Mouse (Mus musculus) neural tube, embryonic 10.5 days (tissue): ENCODE data around the gene Hist1h2br.
"Not testable (repeated sequence)": the region's sequence is repeated elsewhere in the genome, so short reads cannot be mapped to it uniquely, and the experiment has no call there.

ENCODE experiments used
- DNase-seq: peaks from one replicate; pipeline ENCODE4 v3.0.0-alpha.2; 2017; ENCODE audit warnings: low spot score; ENCODE audit errors: extremely low spot score

The Hist1h2br gene

DNA sequence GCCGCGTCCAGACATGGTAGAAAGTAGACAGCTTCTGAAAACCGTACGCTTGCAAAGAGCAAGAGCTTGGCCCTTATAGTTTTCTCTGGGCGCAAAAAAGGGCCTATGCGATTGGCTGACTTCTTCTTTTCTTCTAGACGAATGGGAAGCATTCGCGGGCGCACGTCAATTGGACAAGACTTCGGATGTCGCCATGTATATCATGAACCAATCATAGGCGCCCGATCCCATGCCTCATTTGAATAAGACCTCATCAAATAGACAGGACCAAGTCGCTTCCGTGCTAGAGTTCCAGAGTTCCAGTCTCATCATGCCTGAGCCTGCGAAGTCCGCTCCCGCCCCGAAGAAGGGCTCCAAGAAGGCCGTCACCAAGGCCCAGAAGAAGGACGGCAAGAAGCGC is at the start of gene Hist1h2br, which contains the start of gene Hist1h2ap:
Gene Hist1h2br, plus strand, starts transcription at position 283 of the 400 bp plus-strand sequence.
Gene Hist1h2ap, minus strand, starts transcription at position 47 of the 400 bp plus-strand sequence.
- not testable (repeated sequence) for DNase-seq

DNA sequence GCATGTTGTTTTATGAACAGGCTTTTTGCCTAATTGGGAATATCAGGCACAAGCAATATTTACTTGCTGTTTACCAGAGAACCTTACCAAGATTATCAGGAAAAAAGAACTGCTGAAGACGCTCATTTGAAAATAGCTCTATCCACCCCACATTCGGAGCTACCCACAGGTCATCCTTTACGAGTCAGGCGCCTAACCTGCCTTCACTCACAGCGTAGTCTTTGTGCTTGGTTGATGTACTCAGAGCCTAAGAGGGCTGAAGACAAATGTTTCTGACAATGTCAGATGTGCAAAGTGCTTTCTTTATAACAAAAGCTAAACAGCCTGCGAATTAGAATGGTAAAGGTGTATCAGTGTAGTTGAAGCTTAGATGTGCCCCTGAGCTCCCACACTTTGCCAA is 49.2 kb upstream of the Hist1h2br start:
- DNase-seq: no peak

DNA sequence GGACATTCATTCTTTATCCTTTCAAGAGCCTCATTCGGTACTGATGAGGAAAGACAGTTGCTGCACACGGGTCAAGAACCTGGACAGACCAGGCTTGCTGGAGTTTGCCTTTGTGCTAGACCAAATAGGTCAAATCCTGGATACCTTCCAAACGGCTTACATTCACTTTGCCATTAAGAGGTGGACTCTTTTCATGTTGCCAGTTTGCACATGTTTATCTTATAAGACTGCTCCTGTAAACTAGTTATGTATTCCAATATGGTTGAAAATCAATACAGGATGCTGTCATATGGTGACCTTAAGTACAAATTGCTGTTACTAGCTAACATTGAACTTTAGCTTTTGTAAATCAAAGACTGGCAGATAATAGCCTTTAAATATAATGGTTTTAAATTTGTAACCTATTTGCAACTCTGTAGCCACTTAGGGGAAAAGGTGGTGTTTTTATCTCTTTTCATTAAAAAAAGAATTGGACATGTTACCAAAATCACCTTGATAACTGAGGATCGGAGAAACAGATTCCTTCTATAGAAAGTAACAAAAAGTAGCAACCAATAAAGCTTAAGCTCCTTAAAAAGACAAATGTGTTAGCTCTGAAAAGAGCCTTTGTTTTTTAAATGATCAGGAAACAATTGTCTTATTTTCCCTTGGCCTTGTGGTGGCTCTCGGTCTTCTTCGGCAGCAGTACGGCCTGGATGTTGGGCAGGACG is 47.2 kb upstream of the Hist1h2br start:
- peak; percentile 44 for DNase-seq

DNA sequence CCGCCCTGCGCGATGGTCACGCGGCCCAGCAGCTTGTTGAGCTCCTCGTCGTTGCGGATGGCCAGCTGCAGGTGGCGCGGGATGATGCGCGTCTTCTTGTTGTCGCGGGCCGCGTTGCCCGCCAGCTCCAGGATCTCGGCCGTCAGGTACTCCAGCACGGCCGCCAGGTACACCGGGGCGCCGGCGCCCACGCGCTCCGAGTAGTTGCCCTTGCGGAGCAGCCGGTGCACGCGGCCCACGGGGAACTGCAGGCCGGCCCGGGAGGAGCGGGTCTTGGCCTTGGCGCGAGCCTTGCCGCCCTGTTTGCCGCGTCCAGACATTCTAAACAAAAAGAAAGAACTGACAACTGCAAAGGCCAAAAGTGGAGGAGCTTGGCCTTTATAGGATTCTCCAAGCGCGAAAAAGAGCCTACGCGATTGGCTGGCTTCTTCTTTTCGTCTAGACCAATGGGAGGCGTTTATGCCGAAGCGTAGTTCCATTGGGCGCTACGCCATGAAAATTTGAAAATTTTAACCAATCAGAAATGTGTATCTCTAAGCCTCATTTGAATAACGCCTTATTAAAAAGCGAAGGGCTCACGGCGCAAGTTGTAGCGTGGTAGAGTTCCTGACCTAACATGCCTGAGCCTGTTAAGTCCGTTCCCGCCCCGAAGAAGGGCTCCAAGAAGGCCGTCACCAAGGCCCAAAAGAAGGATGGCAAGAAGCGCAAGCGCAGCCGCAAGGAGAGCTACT is 46.5 kb upstream of the Hist1h2br start, which contains the start of the genes Hist1h2an and Hist1h2bp:
Gene Hist1h2an, minus strand, starts transcription at position 320 of the 731 bp plus-strand sequence.
Gene Hist1h2bp, plus strand, starts transcription at position 563 of the 731 bp plus-strand sequence.
- peak; percentile 87 for DNase-seq

DNA sequence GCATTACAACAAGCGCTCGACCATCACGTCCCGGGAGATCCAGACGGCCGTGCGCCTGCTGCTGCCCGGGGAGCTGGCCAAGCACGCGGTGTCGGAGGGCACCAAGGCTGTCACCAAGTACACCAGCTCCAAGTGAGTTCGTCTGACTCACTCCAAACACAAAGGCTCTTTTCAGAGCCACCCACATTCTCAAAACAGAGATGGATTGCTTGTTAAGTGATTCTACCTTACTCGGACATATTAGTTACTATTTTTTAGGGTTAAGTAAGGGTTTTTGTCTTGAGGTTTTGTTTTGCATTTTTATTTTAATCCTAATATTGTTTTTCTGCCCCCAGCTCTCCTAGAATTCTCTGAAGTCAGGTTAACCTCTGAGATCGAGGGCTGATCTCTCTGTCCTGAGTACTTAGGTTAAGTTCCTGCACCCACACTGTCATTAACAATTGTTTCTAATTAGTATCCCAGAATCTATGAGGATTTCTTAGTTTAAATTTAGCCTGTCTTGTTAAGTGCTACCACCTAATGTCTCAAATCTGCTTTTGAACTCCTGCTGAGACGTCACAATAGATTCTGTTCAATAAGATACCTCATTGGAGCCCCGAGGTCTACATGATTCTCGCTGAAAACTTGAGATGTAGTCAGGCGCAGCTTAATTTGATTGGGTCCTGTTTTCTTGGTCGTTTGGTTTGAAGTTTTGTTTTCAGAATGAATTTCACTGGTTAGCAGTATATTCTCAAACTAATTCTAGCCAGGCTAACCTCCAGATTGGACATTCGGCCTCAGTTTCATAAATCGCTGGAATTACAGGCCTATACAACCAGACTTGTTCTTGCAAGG is 45.6 kb upstream of the Hist1h2br start:
- no peak for DNase-seq

DNA sequence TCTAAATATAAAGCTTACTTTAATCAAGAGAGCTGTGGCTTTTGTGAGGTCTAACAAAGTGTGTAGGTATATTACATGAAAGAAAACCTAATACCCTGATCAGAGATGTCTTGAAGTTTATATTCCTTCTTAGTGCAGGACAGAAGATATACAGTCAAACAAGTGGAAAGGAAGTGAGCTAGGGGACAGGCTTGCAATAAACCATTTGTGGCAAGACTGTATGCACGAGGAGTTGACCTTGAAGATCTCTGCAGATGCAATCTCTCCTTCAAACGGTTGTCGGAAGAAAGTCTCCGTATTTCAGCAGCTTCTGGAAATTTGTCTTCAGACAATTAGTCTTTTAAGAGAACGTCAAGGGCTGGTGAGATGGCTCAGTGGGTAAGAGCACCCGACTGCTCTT is 43.6 kb upstream of the Hist1h2br start:
- DNase-seq: no peak

DNA sequence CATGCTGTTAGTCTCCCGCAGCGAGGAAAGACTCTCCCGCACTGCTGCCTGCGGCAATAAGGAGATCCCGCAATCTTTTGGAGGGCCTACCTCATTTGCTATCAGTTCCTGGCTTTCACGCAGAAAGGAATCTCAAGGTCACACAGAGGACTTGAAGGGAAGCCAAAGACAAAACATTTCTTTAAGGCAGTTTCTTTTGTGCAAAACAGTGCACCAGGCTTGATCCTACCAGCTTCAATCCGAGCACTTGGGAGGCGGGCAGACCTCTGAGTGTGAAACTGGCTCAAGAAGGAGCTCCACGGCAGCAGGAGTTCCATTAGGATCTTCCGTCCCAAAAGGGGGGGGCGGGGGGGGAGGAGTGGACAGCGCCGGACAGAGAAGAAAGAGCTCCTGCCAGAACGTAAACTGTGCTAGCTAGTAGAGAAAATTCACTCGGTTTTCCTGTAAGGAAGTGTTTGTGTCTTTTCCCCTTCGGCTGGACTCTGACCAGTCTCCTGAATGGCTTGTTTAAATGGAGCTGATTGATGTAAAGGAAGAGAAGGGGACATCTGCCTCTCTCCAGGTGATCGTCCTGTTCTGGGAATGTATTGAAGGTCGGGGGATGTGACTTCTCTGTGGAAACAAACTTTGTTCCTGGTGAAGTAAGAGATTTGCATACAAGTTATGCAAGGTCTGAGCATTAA is 42.8 kb upstream of the Hist1h2br start:
- peak; percentile 54 for DNase-seq

DNA sequence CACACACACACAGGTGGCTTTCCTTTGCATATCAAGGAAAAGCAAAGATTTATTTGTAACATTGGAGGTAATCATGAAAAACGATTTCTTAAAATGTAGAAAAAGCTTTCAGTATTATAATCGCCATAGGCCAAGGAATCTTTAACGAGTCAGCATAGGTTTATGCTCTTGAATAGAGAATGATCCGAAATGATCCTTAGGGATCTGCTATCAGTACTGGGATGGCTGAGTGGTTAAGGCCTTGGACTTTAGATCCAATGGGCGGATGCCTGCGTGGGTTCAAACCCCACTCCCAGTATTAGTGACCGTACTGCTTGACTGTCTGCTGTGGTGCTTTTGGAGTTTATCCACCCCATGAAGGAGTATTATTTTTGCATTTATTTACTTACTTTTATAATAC is 38.0 kb upstream of the Hist1h2br start:
- no peak for DNase-seq

DNA sequence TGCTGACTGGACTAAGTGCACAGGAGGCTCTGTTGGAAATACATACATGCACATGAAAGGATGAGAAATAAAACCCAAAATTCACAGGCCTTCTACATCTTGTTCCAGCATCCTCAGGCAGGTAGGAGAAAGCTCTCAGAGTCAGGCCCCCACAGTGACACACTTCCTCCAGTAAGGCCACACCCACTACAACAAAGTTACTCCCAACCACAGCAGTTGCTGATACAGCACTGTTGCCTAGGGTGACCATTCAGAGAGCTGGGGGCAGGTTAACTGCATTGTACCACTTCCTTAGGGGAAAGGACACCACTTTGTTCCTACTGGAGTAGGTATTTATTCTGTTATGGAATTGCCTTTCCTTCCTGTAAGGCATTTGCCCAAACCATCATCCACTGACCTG is 36.4 kb upstream of the Hist1h2br start:
- DNase-seq: not testable (repeated sequence)

DNA sequence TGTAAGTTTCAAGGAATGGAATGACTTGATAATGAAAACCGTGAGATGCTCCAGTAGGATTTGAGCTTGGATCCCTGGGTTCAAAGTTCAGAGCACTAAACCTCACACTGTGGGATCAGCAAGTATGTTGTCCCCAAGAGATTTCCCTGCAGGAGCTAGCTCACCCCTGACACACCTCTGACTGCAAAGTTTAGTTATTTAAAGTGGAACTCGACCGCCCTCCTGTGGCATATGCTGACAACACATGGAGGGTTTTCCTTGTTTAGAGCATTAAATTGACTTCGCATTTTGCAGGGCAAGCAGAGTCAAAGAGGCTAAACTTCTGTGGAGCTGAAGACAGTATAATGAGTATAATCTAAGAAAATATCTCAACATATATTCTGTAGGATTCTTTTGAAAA is 30.5 kb upstream of the Hist1h2br start:
- not testable (repeated sequence) for DNase-seq

DNA sequence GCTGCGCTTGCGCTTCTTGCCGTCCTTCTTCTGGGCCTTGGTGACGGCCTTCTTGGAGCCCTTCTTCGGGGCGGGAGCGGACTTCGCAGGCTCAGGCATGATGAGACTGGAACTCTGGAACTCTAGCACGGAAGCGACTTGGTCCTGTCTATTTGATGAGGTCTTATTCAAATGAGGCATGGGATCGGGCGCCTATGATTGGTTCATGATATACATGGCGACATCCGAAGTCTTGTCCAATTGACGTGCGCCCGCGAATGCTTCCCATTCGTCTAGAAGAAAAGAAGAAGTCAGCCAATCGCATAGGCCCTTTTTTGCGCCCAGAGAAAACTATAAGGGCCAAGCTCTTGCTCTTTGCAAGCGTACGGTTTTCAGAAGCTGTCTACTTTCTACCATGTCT is 23.5 kb upstream of the Hist1h2br start, which contains the start of the genes Hist1h2bq and Hist1h2ao:
Gene Hist1h2bq, minus strand, starts transcription at position 125 of the 400 bp plus-strand sequence.
Gene Hist1h2ao, plus strand, starts transcription at position 393 of the 400 bp plus-strand sequence.
- DNase-seq: not testable (repeated sequence)

DNA sequence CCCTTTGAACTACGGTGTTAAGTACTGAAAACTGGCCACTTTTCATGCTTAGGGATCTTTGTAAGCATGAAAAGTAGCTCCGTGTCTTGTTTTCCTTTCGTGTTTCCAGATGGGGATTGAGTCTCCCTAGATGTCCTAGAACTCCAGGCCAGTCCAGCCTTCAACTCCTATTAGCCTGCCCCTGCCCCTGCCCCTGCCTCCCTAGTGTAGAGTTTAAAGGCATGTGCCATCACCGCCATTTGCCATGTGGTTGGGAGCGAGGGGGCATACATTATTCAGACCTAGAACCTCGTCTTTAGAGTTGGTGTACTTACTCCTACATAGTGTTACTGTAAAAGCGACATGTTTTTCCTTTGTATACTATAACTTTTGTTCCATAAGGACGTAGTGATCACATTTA is 22.5 kb upstream of the Hist1h2br start:
- DNase-seq: not testable (repeated sequence)

DNA sequence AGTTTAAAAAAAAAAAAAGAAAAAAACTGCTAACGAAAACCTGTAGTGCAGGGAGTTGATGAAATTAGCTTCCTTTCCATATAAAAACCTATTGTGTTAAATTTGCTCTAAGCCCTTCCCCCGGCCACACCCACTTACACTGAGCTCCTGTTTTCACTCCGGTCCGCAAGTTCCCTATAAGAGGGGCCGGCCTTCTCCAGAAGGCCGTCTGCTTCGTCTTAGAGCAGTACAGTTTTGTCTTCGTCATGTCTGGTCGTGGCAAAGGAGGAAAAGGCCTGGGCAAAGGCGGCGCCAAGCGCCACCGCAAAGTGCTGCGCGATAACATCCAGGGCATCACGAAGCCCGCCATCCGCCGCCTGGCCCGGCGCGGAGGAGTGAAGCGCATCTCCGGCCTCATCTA is 22.0 kb upstream of the Hist1h2br start, which contains the start of gene Hist1h4m:
Gene Hist1h4m, plus strand, starts transcription at position 208 of the 400 bp plus-strand sequence.
- DNase-seq: not testable (repeated sequence)

DNA sequence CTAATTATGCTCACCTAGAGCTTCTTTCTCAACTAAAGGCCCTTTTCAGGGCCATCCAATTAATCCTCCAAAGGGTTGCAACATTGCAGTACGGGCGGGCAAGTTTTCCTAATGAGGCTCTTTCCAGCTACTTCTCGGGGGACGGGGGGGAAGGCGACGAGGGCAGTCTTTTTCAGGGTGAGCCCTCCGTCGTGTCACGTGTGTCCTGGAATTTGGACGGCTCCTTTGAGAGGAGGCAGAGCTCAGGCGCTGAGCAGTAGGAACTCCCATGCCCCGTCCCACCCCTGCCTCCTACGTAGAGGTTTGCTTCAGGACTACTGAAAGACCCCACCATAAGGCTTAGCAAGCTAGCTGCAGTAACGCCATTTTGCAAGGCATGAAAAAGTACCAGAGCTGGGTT is 21.5 kb upstream of the Hist1h2br start:
- DNase-seq: not testable (repeated sequence)

DNA sequence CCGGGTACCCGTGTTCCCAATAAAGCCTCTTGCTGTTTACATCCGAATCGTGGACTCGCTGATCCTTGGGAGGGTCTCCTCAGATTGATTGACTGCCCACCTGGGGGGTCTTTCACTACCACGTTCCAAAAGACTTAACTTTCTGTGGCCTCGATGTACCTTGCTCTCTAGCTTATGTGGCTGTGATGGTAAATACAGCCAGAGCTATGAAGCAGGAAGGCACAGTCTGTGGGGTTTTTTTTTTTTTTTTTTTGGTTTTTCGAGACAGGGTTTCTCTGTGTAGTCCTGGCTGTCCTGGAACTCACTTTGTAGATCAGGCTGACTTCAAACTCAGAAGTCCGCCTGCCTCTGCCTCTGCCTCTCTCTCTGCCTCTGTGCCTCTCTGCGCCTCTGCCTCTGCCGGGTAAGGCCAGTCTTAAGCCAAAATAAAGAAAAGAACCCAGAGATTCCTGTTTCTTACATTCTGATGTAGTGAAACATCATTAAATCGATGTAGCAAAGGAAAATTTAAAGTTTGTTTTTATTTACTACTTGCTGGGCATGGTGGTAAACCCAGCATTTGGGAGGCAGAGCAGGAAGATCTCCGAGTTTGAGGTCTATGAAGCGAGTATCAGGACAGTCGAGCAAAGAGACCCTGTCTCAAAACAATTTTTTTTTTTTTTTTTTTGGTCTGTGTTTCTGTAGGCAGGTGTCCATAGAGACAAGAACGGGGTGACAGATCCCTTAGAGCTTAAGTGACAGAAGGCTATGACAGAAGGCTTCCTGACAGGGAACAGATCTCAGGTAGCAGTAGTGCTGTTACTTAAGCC is 13.3 kb upstream of the Hist1h2br start:
- DNase-seq: not testable (repeated sequence)

DNA sequence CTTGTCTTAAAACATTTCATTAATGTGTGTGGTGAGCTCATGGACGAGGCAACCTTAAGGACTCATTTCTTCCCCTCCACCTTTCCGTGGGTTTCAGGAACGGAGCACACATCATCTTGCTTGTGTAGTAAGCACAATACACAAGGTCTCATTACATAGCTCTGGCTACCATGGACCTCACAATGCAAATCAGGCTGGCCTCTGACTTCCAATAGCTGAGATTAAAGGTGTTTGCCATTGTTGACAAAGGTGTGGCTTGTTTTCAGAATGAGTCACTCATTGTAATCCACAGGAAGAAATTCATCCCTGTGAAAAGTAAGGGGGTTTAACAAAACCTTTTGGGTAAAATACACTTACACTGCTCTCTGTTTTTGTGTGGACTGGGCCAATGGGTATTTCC is 5.0 kb upstream of the Hist1h2br start:
- DNase-seq: peak; percentile 4

DNA sequence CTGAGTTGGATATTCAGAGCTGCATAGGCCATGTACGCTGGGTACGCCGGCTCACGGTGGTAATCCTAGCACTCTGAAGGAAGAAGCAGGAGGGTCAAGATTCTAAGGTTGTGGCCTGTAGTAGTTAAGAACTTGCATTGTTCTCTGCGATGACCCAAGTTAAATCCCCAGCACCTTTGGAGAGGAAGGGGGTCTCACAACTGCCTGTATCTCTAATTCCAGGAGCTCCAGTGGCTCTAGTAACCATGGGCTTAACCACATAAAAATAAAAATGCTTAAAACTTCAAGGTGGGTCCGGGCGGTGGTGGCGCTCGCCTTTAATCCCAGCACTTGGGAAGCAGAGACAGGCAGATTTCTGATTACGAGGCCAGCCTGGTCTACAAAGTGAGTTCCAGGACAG is 3.2 kb upstream of the Hist1h2br start:
- DNase-seq: peak; percentile 15

DNA sequence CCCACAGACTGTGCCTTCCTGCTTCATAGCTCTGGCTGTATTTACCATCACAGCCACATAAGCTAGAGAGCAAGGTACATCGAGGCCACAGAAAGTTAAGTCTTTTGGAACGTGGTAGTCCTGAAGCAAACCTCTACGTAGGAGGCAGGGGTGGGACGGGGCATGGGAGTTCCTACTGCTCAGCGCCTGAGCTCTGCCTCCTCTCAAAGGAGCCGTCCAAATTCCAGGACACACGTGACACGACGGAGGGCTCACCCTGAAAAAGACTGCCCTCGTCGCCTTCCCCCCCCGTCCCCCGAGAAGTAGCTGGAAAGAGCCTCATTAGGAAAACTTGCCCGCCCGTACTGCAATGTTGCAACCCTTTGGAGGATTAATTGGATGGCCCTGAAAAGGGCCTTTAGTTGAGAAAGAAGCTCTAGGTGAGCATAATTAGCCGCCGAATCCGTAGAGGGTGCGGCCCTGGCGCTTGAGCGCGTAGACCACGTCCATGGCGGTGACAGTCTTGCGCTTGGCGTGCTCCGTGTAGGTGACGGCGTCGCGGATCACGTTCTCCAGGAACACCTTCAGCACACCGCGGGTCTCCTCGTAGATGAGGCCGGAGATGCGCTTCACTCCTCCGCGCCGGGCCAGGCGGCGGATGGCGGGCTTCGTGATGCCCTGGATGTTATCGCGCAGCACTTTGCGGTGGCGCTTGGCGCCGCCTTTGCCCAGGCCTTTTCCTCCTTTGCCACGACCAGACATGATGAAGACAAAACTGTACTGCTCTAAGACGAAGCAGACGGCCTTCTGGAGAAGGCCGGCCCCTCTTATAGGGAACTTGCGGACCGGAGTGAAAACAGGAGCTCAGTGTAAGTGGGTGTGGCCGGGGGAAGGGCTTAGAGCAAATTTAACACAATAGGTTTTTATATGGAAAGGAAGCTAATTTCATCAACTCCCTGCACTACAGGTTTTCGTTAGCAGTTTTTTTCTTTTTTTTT is 1.8 kb upstream of the Hist1h2br start, which contains the start of gene Hist1h4n:
Gene Hist1h4n, minus strand, starts transcription at position 779 of the 977 bp plus-strand sequence.
- DNase-seq: not testable (repeated sequence)
